Mouse (Mus musculus) gastrocnemius, postnatal 4 days (tissue): ENCODE measurements around the gene Atp6v0a1. TPM values are rescaled to one million over a fixed set of nuclear protein-coding genes. Genes with fewer than 3 reads are reported as not detected.
"Not testable (repeated sequence)": the region's sequence is repeated elsewhere in the genome, so short reads cannot be mapped to it uniquely, and the experiment has no call there.

Source experiments
- DNase-seq, 2 experiments: peaks; one replicate each; pipeline ENCODE4 v3.0.0; 2021 to 2022; ENCODE audit warnings: low spot score in 2 of 2, mixed read lengths in 2 of 2
- total RNA-seq, 2 experiments: library from RNA; stranded (reverse); gene quantifications; 2 replicates each; pipeline ENCODE4 v1.2.3; 2021

Gene Atp6v0a1
- total RNA-seq, 2 experiments from 2014 or later: 70.3 to 73.5 TPM

DNA sequence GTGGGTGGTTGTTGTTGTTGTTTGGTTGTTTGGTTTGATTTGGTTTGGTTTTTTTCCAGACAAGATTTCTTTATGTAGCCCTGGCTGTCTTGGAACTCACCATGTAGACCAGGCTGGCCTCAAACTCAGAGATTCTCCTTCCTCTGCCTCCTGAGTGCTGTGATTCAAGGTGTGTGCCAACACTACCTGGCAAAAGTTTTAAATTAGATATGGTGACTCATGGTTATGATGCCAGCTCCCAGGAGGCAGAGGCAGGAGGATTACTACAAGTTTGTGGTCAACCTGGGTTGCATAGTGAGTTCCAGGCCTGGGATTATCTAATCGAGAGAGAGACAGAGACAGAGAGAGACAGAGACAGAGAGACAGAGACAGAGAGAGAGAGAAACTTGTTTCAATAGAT, 28.8 kb upstream of the Atp6v0a1 start:
- DNase-seq: no peak

DNA sequence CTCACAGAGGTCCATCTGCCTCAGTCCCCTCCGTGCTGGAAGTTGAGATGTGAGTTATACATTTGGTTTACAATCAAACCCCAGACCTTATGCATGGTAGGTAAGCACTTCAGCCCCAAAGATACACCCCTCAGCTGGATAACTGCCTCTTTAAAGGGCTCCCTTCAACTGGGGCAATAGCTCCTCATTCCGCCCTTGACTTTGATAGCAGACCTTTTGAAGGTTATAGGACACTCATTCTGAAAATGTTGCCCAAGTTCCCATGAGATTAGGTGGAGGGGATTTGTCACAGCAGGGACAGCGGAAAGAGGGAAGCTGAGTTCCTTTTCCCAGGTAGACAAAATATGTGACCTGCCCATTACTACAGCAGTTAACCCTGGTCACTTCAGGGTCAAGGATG, 28.0 kb upstream of the Atp6v0a1 start:
- no peak for DNase-seq

DNA sequence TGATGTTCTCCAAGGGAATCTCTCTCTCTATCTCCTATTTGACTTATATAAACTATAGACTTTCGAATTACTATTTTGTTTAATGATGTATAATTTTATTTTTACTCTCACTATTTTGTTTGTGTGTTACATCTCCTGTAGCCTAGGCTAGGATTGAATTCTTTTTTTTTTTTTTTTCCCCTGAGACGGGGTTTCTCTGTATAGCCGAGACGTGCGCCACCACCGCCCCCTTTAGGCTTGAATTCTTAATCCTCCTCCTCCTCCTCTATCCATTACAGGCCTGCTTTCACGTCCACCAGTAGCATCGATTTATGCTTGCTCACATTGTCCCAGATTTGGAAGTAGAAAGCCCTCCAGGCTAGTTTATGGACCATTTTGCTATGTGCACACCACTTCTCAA, 27.2 kb upstream of the Atp6v0a1 start:
- no peak for DNase-seq

DNA sequence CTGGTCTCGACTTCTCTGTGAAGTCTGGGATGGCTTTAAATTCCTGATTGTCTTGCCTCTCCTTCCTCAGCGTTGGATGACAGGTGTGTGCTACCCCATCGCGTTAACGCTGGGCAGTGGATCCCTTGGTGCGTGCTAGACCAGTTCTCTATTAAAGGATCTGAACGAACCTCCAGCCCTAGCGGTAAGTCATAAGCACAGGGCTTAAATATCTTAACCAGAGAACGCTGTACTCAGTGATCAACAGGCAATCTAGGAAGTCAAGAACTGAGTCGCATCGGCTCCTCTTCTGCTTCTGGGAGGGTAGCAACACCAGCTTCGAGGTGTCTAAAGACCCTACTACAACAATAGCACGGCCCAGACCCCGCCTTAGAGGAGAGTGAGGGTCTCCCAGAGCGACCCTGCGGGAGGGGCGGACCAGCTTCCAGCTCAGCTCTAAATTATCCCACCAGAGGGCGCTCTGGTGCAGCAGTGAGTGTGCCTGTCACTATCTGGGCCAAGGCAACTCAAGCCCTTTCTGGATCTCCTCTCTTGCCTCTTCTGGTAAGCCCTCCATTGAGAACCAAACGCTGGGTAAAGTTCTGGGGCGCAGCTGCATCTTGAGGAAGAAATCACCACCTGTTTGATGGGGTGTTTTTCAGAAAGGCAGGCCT, 26.0 kb upstream of the Atp6v0a1 start:
- DNase-seq: peak; percentile 73 to 86

DNA sequence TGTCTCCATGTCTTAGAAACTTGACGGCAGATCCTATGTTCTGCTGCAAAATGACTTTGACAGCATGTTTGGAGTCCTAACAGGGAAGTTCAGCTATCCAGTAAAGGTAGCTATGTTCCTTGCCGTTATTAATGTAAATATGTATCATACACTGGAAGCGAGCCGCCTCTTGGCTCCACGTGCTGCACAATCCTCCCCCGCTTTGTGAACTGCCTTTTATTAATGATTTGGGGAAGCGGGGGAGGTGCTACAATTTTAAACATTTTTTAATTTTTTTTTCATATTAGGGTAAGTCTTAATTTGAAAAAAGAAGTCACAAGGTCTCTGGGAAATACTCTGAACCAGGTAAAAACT, 25.5 kb upstream of the Atp6v0a1 start:
- DNase-seq: no peak

DNA sequence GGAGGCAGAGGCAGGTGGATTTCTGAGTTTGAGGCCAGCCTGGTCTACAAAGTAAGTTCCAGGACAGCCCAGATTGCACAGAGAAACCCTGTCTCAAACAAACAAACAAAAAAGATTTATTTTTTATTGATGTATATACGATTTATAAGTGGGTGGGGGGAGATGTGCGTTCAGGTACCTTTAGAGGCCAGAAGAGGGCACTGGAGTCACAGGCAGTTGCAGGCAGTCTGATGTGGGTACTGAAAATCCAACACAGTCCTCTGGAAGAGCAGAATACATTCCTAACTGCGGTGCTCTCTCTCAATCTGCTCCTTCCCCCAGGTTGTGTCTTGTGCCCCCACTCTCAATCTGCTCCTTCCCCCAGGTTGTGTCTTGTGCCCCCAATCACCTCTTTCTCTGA, 23.6 kb upstream of the Atp6v0a1 start:
- no peak for DNase-seq

DNA sequence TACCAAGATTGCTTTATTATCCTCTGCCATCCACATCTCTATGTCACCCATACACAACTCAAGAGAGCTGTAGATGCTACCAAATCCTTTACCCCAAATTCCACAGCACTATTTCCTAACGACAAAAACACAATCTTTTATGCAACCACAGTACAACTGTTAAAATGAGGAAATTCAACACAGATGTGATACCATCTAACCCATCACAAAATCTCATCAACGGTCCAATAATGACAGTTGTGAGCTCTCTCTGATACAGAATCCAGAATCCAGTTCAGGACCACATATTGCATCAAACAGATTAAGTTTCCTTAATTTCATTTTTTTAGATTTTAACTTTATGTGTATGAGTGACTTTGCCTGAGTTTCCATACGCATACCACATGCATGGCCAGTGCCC, 20.6 kb upstream of the Atp6v0a1 start:
- no peak for DNase-seq

DNA sequence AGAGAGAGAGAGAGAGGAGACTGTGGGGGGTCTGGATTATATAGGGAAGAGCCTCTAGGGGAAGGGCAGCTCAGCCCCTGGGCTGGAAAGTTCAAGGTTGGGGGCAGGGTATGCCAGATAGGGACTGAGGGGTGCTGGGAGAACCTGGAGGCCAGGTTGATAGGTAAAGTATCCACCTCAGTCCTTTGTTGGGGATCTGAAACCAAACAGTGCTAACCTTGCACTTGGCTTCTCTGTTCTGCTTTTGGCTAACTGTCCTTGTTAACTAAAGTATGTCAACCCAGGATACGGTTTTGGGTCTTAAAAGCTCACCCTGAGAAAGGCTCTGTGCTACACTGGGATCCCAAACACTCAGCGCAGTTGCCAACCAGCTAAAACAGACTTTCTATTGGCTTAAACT, 19.6 kb upstream of the Atp6v0a1 start:
- no peak for DNase-seq

DNA sequence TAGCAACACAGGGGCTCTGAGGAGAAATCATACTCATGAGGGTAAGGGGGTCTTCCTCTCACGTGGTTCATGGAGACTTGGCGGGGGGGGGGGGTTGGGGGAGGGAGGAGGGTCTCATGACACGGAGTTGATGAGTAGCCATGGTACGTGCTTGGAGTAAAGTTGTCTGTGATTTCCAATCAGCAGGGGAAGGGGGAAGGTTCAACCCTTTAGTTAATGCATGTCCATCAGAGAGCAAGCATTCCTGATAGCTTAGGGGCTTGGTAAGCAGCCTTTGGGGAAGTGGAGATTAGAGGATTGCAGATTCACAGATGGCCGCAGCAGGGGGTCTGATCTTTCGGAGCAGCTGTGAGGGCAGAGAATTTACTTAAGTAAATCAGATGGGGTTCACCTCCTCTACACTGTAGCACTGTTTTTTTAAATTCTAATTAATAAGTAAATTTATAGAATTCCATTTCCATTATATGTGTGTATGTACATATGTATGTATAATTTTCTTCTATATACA, 18.2 kb upstream of the Atp6v0a1 start:
- DNase-seq: no peak

DNA sequence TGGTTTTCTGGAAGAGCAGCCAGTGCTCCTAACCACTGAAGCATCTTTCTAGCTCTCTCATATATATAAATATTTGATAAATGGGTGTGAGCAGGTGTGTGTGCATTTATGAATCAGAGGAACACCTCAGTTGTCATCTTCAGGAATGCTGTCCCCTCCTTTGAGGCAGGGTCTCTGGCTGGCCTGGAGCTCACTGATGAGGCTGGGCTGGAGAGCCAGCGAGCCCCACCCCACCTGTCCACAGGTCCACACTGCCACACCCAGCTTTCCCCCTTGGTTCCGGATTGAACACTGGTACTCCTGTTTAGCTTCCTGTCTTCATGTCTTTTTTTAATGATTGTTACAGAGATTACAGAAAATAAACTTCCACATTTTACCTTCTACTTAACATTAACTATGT, 15.8 kb upstream of the Atp6v0a1 start:
- no peak for DNase-seq

DNA sequence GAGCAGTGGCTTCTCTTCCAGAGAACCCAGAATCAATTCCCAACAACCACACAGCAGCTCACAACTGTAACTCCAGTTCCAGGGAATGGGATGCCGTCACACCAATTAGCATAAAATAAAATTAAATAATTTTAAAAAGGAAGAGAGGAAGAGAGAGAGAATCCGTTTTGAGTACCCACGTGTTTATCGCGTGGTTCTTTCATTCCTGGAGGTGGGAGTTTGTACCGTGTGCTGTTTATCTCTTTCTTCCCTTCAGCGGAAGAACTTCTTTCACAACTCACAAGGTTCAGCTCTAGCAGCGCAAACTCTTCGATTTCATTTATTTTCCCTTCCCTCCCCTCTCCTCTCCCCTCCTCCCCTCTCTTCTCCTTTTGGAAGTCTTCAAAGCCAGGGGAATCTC, 15.0 kb upstream of the Atp6v0a1 start:
- DNase-seq: no peak

DNA sequence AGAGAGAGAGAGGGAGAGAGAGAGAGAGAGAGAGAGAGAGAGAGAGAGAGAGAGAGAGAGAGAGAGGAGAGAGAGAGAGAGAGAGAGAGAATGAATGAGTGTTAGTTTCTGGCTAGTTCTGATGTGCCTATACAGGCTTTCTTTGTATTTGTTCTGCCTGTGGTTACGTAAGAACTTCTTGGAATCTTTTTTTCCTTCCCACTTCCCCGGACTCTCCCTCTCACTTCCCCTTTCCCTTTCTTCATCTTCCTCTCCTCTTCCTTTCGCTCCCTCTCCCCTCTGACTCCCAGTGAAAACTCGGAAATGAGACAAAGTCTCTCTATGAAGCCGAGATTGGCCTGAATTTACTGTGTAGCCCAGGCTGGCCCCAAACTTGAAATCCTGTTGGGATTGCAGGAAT, 14.6 kb upstream of the Atp6v0a1 start:
- DNase-seq: no peak

DNA sequence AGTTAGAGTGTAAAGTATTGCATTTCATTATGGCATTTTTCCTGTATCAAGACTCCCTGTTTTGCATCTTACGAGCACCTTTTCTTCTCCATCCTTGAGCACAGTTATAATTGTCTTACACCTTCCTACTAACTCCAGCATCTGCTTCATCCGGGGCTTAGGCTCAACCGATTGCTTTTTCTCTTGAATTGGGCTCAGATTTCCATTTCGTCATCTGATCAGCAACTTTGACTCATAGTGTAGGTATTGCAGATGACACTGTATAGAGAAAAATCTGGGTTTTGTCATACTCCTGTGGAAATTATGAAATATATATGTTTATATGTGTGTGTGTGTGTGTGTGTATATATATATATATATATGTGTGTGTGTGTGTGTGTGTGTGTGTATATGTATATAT, 12.8 kb upstream of the Atp6v0a1 start:
- DNase-seq: no peak

DNA sequence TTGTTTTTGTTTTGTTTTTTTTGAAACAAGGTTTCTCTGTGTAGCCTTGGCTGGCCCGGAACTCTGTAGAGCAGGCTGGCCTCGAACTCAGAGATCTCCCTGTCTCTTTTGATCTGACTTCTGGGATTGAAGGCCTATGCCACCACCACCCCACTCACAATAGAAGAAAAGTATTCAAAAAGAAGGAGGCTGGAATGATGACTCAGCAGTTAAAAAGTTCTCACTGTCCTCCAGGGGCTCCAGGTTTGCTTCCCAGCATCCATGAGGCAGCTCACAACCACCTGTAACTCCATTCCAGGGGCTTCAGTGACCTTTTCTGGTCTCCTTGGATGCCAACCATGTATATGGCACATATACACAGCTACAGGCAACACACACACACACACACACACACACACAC, 10.4 kb upstream of the Atp6v0a1 start:
- no peak for DNase-seq

DNA sequence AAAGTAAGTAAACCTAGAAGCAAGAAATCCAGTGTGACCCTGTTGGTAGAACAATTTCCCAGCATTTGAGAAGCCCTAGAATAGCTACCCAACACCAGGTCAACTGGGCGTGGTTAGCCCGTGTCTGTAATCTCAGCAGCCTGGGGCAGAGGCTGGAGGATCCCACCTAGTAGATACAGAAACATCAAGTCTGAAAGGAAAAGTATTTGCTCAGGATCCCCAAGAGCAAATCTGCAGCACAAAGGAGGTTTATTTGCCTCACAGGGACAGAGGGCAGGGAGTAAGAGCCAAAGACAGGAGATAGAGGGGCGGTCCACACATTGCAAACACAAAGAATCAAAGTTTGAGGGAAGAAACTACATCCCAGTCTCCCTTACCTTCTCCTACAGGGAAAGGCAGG, 10.0 kb upstream of the Atp6v0a1 start:
- no peak for DNase-seq

DNA sequence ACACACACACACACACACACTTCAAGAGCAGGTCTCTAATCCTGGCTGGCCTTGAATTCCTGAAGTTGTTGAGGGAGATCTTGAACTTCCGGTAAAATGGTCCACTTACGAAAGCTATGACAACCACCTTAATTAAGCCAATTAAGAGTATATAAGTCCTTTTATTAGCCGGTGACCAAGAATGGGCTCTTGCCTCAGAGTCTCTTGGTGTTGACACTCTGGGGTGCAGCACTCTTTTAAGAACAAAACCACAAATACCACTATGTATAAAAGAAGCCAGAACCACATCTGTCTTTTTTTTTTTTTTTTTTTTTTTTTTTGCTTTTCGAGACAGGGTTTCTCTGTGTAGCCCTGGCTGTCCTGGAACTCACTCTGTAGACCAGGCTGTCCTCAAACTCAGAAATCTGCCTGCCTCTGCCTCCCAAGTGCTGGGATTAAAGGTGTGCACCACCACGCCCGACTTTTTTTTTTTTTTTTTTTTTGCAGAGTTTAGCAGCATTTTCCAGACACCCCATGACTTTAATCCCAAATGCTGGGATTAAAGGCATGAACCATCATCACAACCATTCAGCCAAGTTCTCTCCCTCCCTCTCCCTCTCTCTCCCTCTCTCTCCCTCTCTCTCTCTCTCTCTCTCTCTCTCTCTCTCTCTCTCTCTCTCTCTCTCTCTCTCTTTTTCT, 7.2 kb upstream of the Atp6v0a1 start:
- not testable (repeated sequence) for DNase-seq

DNA sequence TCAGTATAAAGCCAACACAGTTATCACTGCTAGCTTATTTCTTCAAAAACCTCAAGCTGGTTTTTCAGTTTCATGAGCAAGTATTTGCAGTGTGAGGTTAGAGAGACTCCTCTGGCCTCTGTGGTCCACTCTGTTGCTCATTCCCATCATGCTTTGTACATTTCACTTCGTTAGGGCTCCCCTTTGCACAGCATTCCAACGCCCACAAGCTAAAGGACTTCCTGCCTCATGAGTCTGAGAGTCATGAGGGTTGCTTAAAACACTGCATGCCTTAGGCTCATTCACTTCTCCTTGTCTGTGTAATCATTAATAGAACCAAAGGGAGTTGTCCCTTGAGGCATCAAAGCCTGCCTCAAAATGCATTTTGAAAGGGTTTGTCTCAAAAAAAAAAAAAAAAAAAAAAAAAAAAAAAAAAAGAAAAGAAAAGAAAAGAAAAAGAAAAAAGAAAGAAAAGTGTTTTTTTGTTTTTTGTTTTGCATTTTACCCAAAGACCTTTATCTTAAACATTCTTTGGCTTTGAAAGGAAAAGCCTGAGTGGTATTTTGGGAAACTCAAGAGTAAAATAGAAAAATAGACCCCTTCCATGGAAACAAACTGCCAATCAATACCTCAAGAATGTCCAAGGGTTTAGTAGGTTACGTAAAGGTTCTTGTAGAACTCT, 6.1 kb upstream of the Atp6v0a1 start:
- no peak for DNase-seq

DNA sequence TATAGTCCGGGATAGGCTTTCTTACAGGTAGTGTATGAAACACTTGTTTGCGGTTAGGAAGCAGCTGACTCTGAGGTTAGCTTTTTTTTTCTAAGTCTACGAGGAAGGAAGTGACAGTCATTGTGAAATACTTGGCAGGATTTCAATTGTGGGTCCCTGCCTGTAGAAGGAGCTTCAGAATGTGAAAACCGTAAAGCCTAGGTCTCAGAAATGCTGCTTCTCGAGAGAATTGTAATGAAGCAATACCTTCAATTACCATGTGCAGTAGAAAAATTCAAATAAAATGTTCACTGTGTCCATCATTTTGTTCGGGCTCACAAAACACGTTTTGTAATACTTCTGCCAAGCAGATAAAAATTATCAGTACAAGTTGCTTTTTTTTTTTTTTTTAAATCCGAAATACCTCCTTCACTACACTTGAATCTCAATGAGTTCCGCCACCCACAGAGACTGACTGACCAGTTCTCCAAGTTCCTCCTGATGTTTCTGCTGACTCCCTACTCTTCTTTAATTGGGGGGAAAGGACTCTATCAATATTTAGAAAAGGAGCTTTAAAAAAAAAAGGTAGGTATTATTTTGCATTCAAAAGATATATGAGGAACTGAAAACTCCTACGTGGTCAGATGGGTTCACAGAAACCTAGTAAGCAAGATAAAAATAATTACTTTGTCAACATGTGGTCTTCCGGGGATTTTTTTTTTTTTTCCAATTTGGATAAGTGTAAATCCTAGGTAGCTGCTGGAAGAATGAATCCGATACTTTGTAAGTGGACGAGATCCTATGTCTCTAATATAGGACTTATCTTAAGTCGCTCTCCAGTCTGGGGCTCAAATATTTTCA, 826 bp upstream of the Atp6v0a1 start:
- no peak for DNase-seq

DNA sequence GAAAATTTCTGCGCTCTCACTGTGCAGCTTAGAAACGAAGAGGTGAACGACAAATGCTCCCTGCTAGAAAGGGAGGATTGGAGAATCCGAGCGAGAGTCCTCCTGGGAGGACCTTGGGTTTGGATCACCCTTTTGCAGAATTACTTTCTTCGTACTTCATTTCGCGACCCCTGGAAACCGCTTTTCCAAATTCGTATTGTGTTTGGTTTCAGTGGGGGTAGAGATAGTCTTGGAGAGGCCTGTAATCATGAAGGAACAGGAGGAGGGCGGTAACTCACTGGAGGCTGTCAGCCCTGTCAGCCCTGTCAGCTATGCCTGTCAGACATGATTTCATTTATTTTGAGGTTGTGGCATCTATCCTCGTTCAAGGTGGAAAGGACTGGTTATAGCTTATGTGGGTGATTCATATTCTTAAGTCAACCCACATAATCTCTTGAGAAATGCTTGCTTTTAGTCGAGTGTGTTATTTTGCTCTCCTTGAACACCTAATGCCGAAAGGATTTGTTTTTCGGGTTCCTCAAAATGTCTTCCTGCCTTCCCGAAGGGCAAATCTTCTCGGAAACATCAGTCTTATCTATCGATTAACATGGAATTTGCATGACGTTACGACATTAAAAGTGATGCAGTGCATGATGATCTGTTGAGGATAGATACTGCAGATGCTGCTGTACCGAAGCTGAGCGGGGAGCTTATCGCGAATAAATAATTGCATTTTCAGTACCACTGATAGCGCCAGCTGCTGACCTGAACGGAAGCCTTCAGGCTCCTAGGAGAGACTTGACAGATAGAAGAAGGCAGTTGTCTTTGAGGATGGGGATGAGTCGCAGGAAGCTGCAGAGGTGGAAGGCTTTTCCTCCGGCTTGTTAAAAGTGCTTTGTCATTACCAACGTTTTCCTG, 884 bp downstream of the Atp6v0a1 start:
- no peak for DNase-seq

DNA sequence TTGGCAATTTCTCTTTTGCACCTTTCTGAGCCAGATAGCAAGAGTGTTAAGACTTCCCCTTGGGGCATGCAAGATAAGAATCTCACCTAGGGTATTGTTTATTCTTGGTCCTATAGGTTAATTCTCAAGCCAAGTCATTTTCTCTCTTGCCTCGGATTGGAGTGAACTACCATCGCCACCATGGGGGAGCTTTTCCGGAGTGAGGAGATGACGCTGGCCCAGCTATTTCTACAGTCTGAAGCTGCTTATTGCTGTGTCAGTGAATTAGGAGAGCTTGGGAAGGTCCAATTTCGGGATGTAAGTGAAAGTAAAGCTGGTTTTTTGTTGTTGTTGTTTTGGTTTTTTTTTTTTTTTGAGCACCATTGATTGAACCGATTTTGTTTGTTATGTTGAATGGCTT, 2.4 kb downstream of the Atp6v0a1 start:
- DNase-seq: no peak

DNA sequence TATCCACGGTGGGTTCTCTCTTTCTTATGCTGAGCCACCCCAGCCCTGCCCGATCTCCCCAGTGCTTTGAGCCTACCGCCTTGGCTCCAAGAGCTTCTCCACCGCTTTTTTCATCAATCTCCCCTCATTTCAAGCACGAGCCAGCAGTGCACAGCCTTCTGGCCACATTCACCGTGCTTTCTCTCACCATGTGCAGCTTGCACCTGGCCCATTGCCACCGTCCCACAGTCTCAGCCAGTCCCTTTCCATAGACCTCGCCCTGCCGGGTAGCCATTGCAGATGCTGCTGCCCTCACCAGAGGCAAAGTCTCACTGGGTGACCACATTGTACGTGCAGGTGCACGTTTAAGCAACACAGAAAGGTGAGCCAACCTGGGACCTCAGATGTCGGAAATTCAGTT, 14.1 kb downstream of the Atp6v0a1 start:
- peak in 1 of 2 experiments; percentile 53 for DNase-seq
